ENCODE assay signal across 23 mouse cellular contexts in genomic region chr12:52799717-52800116, GRCm38 (mm10).
"Had no signal": no experiment of that assay in that cellular context is flagged by ENCODE, and none has a peak within 500 bp of the region (broad histone marks: within the 10 kb centered on the region; RNA-seq: fewer than 3 reads in every experiment).

No protein-coding gene starts in this region.

- H3K9ac ChIP-seq: forebrain, embryonic 15.5 days; forebrain, postnatal 0 days; hindbrain, embryonic 13.5 days; hindbrain, embryonic 15.5 days; kidney, embryonic 15.5 days; limb, embryonic 13.5 days; limb, embryonic 15.5 days; liver, embryonic 12.5 days; liver, embryonic 14.5 days had no signal

- H3K36me3 ChIP-seq: forebrain, embryonic 15.5 days; kidney, embryonic 15.5 days; limb, embryonic 13.5 days; limb, embryonic 15.5 days; liver, embryonic 12.5 days had no signal

- H3K27me3 ChIP-seq: forebrain, embryonic 15.5 days; hindbrain, embryonic 13.5 days; hindbrain, embryonic 15.5 days; kidney, embryonic 15.5 days; limb, embryonic 13.5 days; limb, embryonic 15.5 days; liver, embryonic 12.5 days had no signal

- DNase-seq: forebrain, postnatal 0 days; gastrocnemius, postnatal 14 days; gastrocnemius, postnatal 36 days; kidney, adult 11 months; kidney, adult 2 months; kidney, adult 9 months; kidney, postnatal 14 days; kidney, postnatal 36 days; layer of hippocampus, adult 9-11 months; layer of hippocampus, postnatal 36 days; left cerebral cortex, postnatal 4 days; lung, adult 18-20 months had no signal

- H3K4me3 ChIP-seq: forebrain, embryonic 15.5 days; hindbrain, embryonic 13.5 days; hindbrain, embryonic 15.5 days; kidney, embryonic 15.5 days; limb, embryonic 13.5 days; limb, embryonic 15.5 days; liver, embryonic 12.5 days had no signal

- H3K4me2 ChIP-seq: forebrain, embryonic 15.5 days; hindbrain, embryonic 13.5 days; hindbrain, embryonic 15.5 days; kidney, embryonic 15.5 days; limb, embryonic 13.5 days; limb, embryonic 15.5 days; liver, embryonic 12.5 days had no signal

- H3K4me1 ChIP-seq: forebrain, embryonic 15.5 days; kidney, embryonic 15.5 days; limb, embryonic 13.5 days; limb, embryonic 15.5 days; liver, embryonic 12.5 days had no signal

- H3K27ac ChIP-seq: forebrain, embryonic 15.5 days; hindbrain, embryonic 13.5 days; hindbrain, embryonic 15.5 days; hindbrain, postnatal 0 days; kidney, embryonic 15.5 days; kidney, postnatal 0 days; limb, embryonic 13.5 days; limb, embryonic 15.5 days; liver, embryonic 12.5 days; liver, embryonic 14.5 days had no signal

- ATAC-seq: forebrain, embryonic 15.5 days; forebrain, postnatal 0 days; hindbrain, postnatal 0 days; intestine, embryonic 16.5 days; liver, embryonic 12.5 days had no signal

- H3K9me3 ChIP-seq: forebrain, embryonic 15.5 days; hindbrain, embryonic 13.5 days; hindbrain, embryonic 15.5 days; kidney, embryonic 15.5 days; limb, embryonic 15.5 days; liver, embryonic 12.5 days had no signal
